ENCODE assay signal across 8 mouse cellular contexts in genomic region chr15:6625607-6626033, GRCm38 (mm10).
DNase-seq lines count a peak whose midpoint lies in the region; ATAC-seq and TF ChIP-seq lines count a peak whose summit lies in the region.

No protein-coding gene starts in this region.

- H3K9ac ChIP-seq in heart, embryonic 11.5 days (ENCODE audit: low read depth, low read length): no peak overlapping the region
- H3K9ac ChIP-seq in kidney, embryonic 15.5 days: no peak overlapping the region
- H3K9ac ChIP-seq in limb, embryonic 15.5 days: no peak overlapping the region

- no peaks in the 10 kb centered on the region for H3K27me3 ChIP-seq in heart, embryonic 11.5 days (ENCODE audit: control insufficient read depth, insufficient read depth, low read length)
- H3K27me3 ChIP-seq in kidney, embryonic 15.5 days: no peaks in the 10 kb centered on the region
- H3K27me3 ChIP-seq in limb, embryonic 15.5 days: no peaks in the 10 kb centered on the region
- no peaks in the 10 kb centered on the region for H3K27me3 ChIP-seq in myocyte (ENCODE audit: control insufficient read depth, insufficient read depth, insufficient read length)

- no peaks in the 10 kb centered on the region for H3K9me3 ChIP-seq in heart, embryonic 11.5 days (replicated peaks; ENCODE audit: control insufficient read depth, low read length)
- no peaks in the 10 kb centered on the region for H3K9me3 ChIP-seq in kidney, embryonic 15.5 days (replicated peaks)
- no peaks in the 10 kb centered on the region for H3K9me3 ChIP-seq in limb, embryonic 15.5 days

- peak overlapping the region; percentile 48 for H3K4me2 ChIP-seq in heart, embryonic 11.5 days
- H3K4me2 ChIP-seq in kidney, embryonic 15.5 days: peak overlapping the region; percentile 58
- H3K4me2 ChIP-seq in limb, embryonic 15.5 days: peak overlapping the region; percentile 14
- peak overlapping the region; percentile 70 for H3K4me2 ChIP-seq in myocyte (ENCODE audit: low read depth)

- H3K4me1 ChIP-seq in heart, embryonic 11.5 days (ENCODE audit: control insufficient read depth, insufficient read depth, low read length): 0 out of 2 replicates have a peak, but pooled peaks cover 3% of the 10 kb centered on the region
- peaks cover 14% of the 10 kb centered on the region for H3K4me1 ChIP-seq in kidney, embryonic 15.5 days
- peaks cover 13% of the 10 kb centered on the region for H3K4me1 ChIP-seq in limb, embryonic 15.5 days

- no peak for TF ChIP-seq POLR2A in myocyte (IDR thresholded peaks at IDR 0.05; ENCODE audit: insufficient read length, low read depth)

- H3ac ChIP-seq in myocyte (ENCODE audit: control insufficient read depth, insufficient read length): no peak overlapping the region

- H3K36me3 ChIP-seq in heart, embryonic 11.5 days (ENCODE audit: control insufficient read depth, insufficient read depth, low read length): no peaks in the 10 kb centered on the region
- H3K36me3 ChIP-seq in kidney, embryonic 15.5 days: no peaks in the 10 kb centered on the region
- no peaks in the 10 kb centered on the region for H3K36me3 ChIP-seq in limb, embryonic 15.5 days
- H3K36me3 ChIP-seq in myocyte (ENCODE audit: control insufficient read depth, insufficient read depth): no peaks in the 10 kb centered on the region

- no peak overlapping the region for H3K4me3 ChIP-seq in heart, embryonic 11.5 days (ENCODE audit: low read depth, low read length)
- 0 out of 2 replicates have a peak overlapping the region, but pooled peaks have one; percentile 22 for H3K4me3 ChIP-seq in kidney, embryonic 15.5 days (replicated peaks)
- H3K4me3 ChIP-seq in limb, embryonic 15.5 days: 0 out of 2 replicates have a peak overlapping the region, but pooled peaks have one; percentile 3
- no peak overlapping the region for H3K4me3 ChIP-seq in myocyte

- 7% methylated on average over 6 of the region's 6 CpGs for WGBS in heart, embryonic 11.5 days (ENCODE audit: insufficient replicate concordance)
- WGBS in kidney, embryonic 15.5 days: 4% methylated on average over 6 of the region's 6 CpGs
- WGBS in limb, embryonic 15.5 days: 2% methylated on average over 6 of the region's 6 CpGs

- H3K79me2 ChIP-seq in myocyte (ENCODE audit: control insufficient read depth, insufficient read depth): no peaks in the 10 kb centered on the region

- no peak overlapping the region for H3K27ac ChIP-seq in heart, embryonic 11.5 days (ENCODE audit: low read depth, low read length)
- no peak overlapping the region for H3K27ac ChIP-seq in kidney, embryonic 15.5 days
- no peak overlapping the region for H3K27ac ChIP-seq in limb, embryonic 15.5 days

- DNase-seq in urinary bladder, postnatal 36 days (ENCODE audit: low spot score in 2 of 2): peak; percentile 16 to 17
- no peak for DNase-seq in urinary bladder, adult 2 months (ENCODE audit: low spot score)
- DNase-seq in embryo, embryonic 10.5 days (ENCODE audit: low spot score): peak; percentile 86
- peak; percentile 68 for DNase-seq in thymus, postnatal 25 days

- no peak for ATAC-seq in heart, embryonic 11.5 days (replicated peaks; ENCODE audit: insufficient number of reproducible peaks, low FRiP score, low TSS enrichment)
- 0 out of 2 replicates have a peak, but pooled peaks have one; percentile 22 for ATAC-seq in kidney, embryonic 15.5 days (replicated peaks; ENCODE audit: low FRiP score)
- no peak for ATAC-seq in limb, embryonic 15.5 days (ENCODE audit: insufficient number of reproducible peaks, low FRiP score, low TSS enrichment, low read depth)

TF ChIP-seq in myocyte, 11 proteins besides CTCF, POLR2A, EP300 and RAD21:
- TF ChIP-seq USF1 (IDR thresholded peaks at IDR 0.05; ENCODE audit: low read depth): no peak
- no peak for TF ChIP-seq TCF12 (IDR thresholded peaks at IDR 0.05; ENCODE audit: insufficient read depth, poor library complexity, severe bottlenecking)
- no peak for TF ChIP-seq POLR2AphosphoS2 (IDR thresholded peaks at IDR 0.05; ENCODE audit: insufficient read length, low read depth)
- TF ChIP-seq MYOD1 (IDR thresholded peaks at IDR 0.05; ENCODE audit: control insufficient read depth in 1 of 3, insufficient read length in 2 of 3, low read depth in 2 of 3): no peak
- TF ChIP-seq MAX (IDR thresholded peaks at IDR 0.05; ENCODE audit: low read depth): no peak
- TF ChIP-seq E2F4 (IDR thresholded peaks at IDR 0.05; ENCODE audit: insufficient read depth): no peak
- TF ChIP-seq MYOG (IDR thresholded peaks at IDR 0.05; ENCODE audit: control insufficient read depth in 1 of 3, insufficient read depth in 1 of 3, insufficient read length in 2 of 3, low read depth in 2 of 3): no peak
- no peak for TF ChIP-seq CEBPB (IDR thresholded peaks at IDR 0.05; ENCODE audit: insufficient read depth, poor library complexity, severe bottlenecking)
- TF ChIP-seq SRF (IDR thresholded peaks at IDR 0.05; ENCODE audit: control insufficient read depth, insufficient read length, low read depth): no peak
- no peak for TF ChIP-seq REST (IDR thresholded peaks at IDR 0.05; ENCODE audit: insufficient read depth, insufficient read length)
- no peak for TF ChIP-seq TCF3 (IDR thresholded peaks at IDR 0.05; ENCODE audit: insufficient read length, low read depth)

Comparison
In these comparisons a context has a peak if more than half of its experiments do, and no peak if none do; other contexts are left out.
1. H3K4me2 ChIP-seq: peak in every context shown above with its lines; median percentile 70 in myocyte; 58 in kidney, embryonic 15.5 days; 48 in heart, embryonic 11.5 days; 14 in limb, embryonic 15.5 days.
2. H3K4me3 ChIP-seq: peak in kidney, embryonic 15.5 days (single experiment) and limb, embryonic 15.5 days (single experiment); none in heart, embryonic 11.5 days (single experiment) and myocyte (single experiment).